Mouse (Mus musculus) CD8-positive naive resting alpha-beta T cell, adult 2 months (primary cell): ENCODE measurements around the gene Abcb10.
A peak's percentile ranks its signal among the peaks of the same experiment; 100 is the strongest.
"Not testable (repeated sequence)": the region's sequence is repeated elsewhere in the genome, so short reads cannot be mapped to it uniquely, and the experiment has no call there.

Experiments used
- DNase-seq, 2 experiments: peaks; one replicate each; pipeline ENCODE4 v3.0.0; 2022; ENCODE audit warnings: low read depth in 2 of 2, low spot score in 2 of 2

The Abcb10 gene

GRCm38 (mm10) chr8:123981674-123982073, 1.2 kb downstream of the Abcb10 start:
- DNase-seq = no peak

- no peak for DNase-seq
Measured at GRCm38 (mm10) chr8:123980239-123980638, 2.7 kb downstream of the Abcb10 start.

- DNase-seq = no peak
Measured at GRCm38 (mm10) chr8:123978926-123979325, 4.0 kb downstream of the Abcb10 start.

- no peak for DNase-seq
Measured at GRCm38 (mm10) chr8:123978166-123978838, 4.6 kb downstream of the Abcb10 start.

- no peak for DNase-seq
Measured at GRCm38 (mm10) chr8:123977499-123977898, 5.4 kb downstream of the Abcb10 start.

- DNase-seq = no peak
Measured at GRCm38 (mm10) chr8:123973495-123973894, 9.4 kb downstream of the Abcb10 start.

- no peak for DNase-seq
Measured at GRCm38 (mm10) chr8:123966896-123967295, 16.0 kb downstream of the Abcb10 start.

GRCm38 (mm10) chr8:123961371-123961770, 21.6 kb downstream of the Abcb10 start:
- no peak for DNase-seq

GRCm38 (mm10) chr8:123960556-123960955, 22.4 kb downstream of the Abcb10 start:
- not testable (repeated sequence) for DNase-seq

GRCm38 (mm10) chr8:123960056-123960455, 22.9 kb downstream of the Abcb10 start:
- no peak for DNase-seq

GRCm38 (mm10) chr8:123959473-123959872, 23.4 kb downstream of the Abcb10 start:
- no peak for DNase-seq

GRCm38 (mm10) chr8:123958130-123958529, 24.8 kb downstream of the Abcb10 start:
- no peak for DNase-seq

- no peak for DNase-seq
Measured at GRCm38 (mm10) chr8:123954246-123954645, 28.7 kb downstream of the Abcb10 start.

- DNase-seq = no peak
Measured at GRCm38 (mm10) chr8:123953686-123954085, 29.2 kb downstream of the Abcb10 start.

- DNase-seq = peak; percentile 51 to 70
Measured at GRCm38 (mm10) chr8:123950077-123950802, 32.7 kb downstream of the Abcb10 start.

GRCm38 (mm10) chr8:123949686-123949986, 33.3 kb downstream of the Abcb10 start:
- no peak for DNase-seq

- peak; percentile 98 to 99 for DNase-seq
Measured at GRCm38 (mm10) chr8:123948942-123949685, 33.8 kb downstream of the Abcb10 start, which contains the start of gene Nup133. Gene Nup133, minus strand, starts transcription at chr8:123949265.

GRCm38 (mm10) chr8:123929026-123929425, 53.9 kb downstream of the Abcb10 start:
- DNase-seq = no peak

GRCm38 (mm10) chr8:123925671-123926070, 57.3 kb downstream of the Abcb10 start:
- no peak for DNase-seq

- peak; percentile 62 to 78 for DNase-seq
Measured at GRCm38 (mm10) chr8:123924719-123925118, 58.2 kb downstream of the Abcb10 start.

GRCm38 (mm10) chr8:123914635-123915034, 68.3 kb downstream of the Abcb10 start:
- DNase-seq = no peak

- DNase-seq = no peak
Measured at GRCm38 (mm10) chr8:123912265-123912664, 70.7 kb downstream of the Abcb10 start.
